Mouse (Mus musculus) thymus, adult 2 months (tissue): Measurements from ENCODE around the gene Usp12.

ENCODE experiments used
- CTCF ChIP-seq: fragments of 200-500 bp; IDR thresholded peaks from 2 replicates; pipeline ENCODE4 v1.5.1; 2012; ENCODE audit warnings: mild to moderate bottlenecking, control low read depth, low read length, moderate library complexity, borderline replicate concordance; ENCODE audit not compliant: control insufficient read depth, poor library complexity, insufficient read depth; ENCODE audit errors: extremely low read depth
- POLR2A ChIP-seq: fragments of 200-500 bp; IDR thresholded peaks from 2 replicates; pipeline ENCODE4 v1.6.1; 2012; ENCODE audit warnings: mild to moderate bottlenecking, low read length, control low read depth, moderate library complexity; ENCODE audit not compliant: control insufficient read depth, poor library complexity, insufficient read depth; ENCODE audit errors: extremely low read depth

DNA sequence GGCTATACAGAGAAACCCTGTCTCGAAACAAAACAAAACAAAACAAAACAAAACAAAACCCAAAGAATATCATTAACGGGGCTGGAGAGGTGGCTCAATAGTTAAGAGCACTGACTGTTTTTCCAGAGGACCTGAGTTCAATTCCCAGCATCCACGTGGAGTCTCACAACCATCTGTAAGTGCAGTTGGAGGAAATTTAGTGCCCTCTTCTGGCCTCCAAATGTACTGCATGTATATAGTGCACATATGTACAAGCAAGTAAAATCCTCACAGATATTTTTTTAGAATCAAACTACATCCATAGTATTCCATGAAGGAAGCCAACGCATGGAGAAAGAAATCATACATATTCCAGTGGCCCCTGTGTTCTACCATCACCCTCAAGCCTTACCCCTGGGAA, 18.6 kb upstream of the Usp12 start:
- TF ChIP-seq POLR2A (no peak), CTCF (no peak)
